Comparison of ENCODE assay signal across 1 mouse cellular context in genomic region chr15:102722500-102722931, GRCm38 (mm10).
TF ChIP-seq lines count a peak whose summit lies in the region.

No protein-coding gene starts in this region.

TF ChIP-seq in CH12.LX, 34 proteins besides CTCF, POLR2A, EP300 and RAD21 (continued from another document):
- TF ChIP-seq NELFE (IDR thresholded peaks at IDR 0.05; ENCODE audit: low read depth, low read length) (no peak), E2F4 (IDR thresholded peaks at IDR 0.05; ENCODE audit: insufficient replicate concordance, low read depth, low read length) (no peak), TCF12 (IDR thresholded peaks at IDR 0.05; ENCODE audit: low read depth, low read length) (peak; percentile 34; the same call in 1 of the 2 replicates), PAX5 (IDR thresholded peaks at IDR 0.05; ENCODE audit: low read length) (no peak), MAZ (IDR thresholded peaks at IDR 0.05; ENCODE audit: low read depth, low read length) (no peak), IRF4 (IDR thresholded peaks at IDR 0.05; ENCODE audit: low read depth, low read length) (no peak), POLR2AphosphoS2 (IDR thresholded peaks at IDR 0.05; ENCODE audit: low read depth, low read length) (no peak), JUND (conservative IDR thresholded peaks at IDR 0.05; ENCODE audit: low read depth, low read length) (no peak), ETS1 (conservative IDR thresholded peaks at IDR 0.05; ENCODE audit: low read depth, low read length) (no peak; the same call in 1 of the 2 replicates), UBTF (IDR thresholded peaks at IDR 0.05; ENCODE audit: low read depth, low read length) (no peak), SMC3 (IDR thresholded peaks at IDR 0.05; ENCODE audit: low read depth, low read length) (no peak)
